Mouse (Mus musculus) liver, adult 2 months (tissue): ENCODE measurements around the gene Mrps18c. TPM values are rescaled to one million over a fixed set of nuclear protein-coding genes. Genes with fewer than 3 reads are reported as not detected.
A peak's percentile ranks its signal among the peaks of the same experiment; 100 is the strongest.

Source experiments
- DNase-seq: peaks from one replicate; pipeline ENCODE4 v3.0.0-alpha.2; 2011; ENCODE audit warnings: low read depth, low spot score; ENCODE audit errors: extremely low read depth
- H3K27ac ChIP-seq: fragments of 200-500 bp; replicated peaks from 2 replicates; pipeline ENCODE4 v1.5.1; 2012; ENCODE audit warnings: low read depth, mild to moderate bottlenecking, control low read depth, inconsistent platforms, low read length; ENCODE audit not compliant: insufficient read depth
- H3K27me3 ChIP-seq: fragments of 200-500 bp; 2 replicates; pipeline ENCODE4 v1.6.1; 2012; ENCODE audit warnings: mild to moderate bottlenecking, moderate library complexity, low read length, inconsistent platforms; ENCODE audit not compliant: control insufficient read depth, insufficient read depth
- H3K36me3 ChIP-seq: fragments of 200-500 bp; 2 replicates; pipeline ENCODE4 v1.6.1; 2012; ENCODE audit warnings: low read length, inconsistent platforms; ENCODE audit not compliant: control insufficient read depth, insufficient read depth
- H3K4me1 ChIP-seq: fragments of 200-500 bp; 2 replicates; pipeline ENCODE4 v1.6.1; 2011; ENCODE audit warnings: low read length; ENCODE audit not compliant: control insufficient read depth, insufficient read depth
- H3K4me3 ChIP-seq: fragments of 200-500 bp; 2 replicates; pipeline ENCODE4 v1.5.1; 2011; ENCODE audit warnings: low read depth, mild to moderate bottlenecking, control low read depth, low read length, moderate library complexity; ENCODE audit not compliant: insufficient read depth
- H3K79me2 ChIP-seq: fragments of 200-500 bp; 2 replicates; pipeline ENCODE4 v1.6.1; 2012; ENCODE audit warnings: inconsistent platforms, mild to moderate bottlenecking, low read length, moderate library complexity; ENCODE audit not compliant: control insufficient read depth, insufficient read depth
- H3K9ac ChIP-seq: fragments of 200-500 bp; 2 replicates; pipeline ENCODE4 v1.6.1; 2012; ENCODE audit warnings: low read depth, mild to moderate bottlenecking, control low read depth, inconsistent platforms, low read length
- CTCF ChIP-seq: fragments of 200-500 bp; IDR thresholded peaks from 2 replicates; pipeline ENCODE4 v1.5.1; 2011; ENCODE audit warnings: low read depth, low read length, control low read depth
- POLR2A ChIP-seq: fragments of 200-500 bp; IDR thresholded peaks from 2 replicates; pipeline ENCODE4 v1.6.1; 2011; ENCODE audit warnings: low read length, control low read depth; ENCODE audit not compliant: insufficient read depth; ENCODE audit errors: extremely low read depth
- WGBS: fragments of 180-500 bp; shearing (Covaris S2); methylation state at CpG from one replicate; pipeline ENCODE4 v1.1.7; 2018; 5-methylcytosine and 5-hydroxymethylcytosine counted together
- polyA plus RNA-seq: library from polyadenylated mRNA; depleted of rRNA; stranded (reverse); fragments of >200 nt; gene quantifications from 2 replicates; pipeline ENCODE4 v1.2.3, GENCODE M21; 2012
- total RNA-seq: library from RNA; depleted of rRNA; stranded (reverse); fragments of >200 nt; gene quantifications from 2 replicates; pipeline ENCODE4 v1.2.3, GENCODE M21; 2014

Gene Mrps18c
- total and polyA plus RNA-seq, 2 experiments: 22.7 to 48.5 TPM

GRCm38 (mm10) chr5:100779002-100779401 lies 19.4 kb upstream of the Mrps18c start:
- DNase-seq: no peak
- H3K4me3 ChIP-seq: no peak overlapping the region
- H3K27me3 ChIP-seq: no peaks in the 10 kb centered on the region
- no peak overlapping the region for H3K9ac ChIP-seq
- H3K4me1 ChIP-seq: no peaks in the 10 kb centered on the region
- TF ChIP-seq CTCF: no peak
- no peak for TF ChIP-seq POLR2A
- H3K36me3 ChIP-seq: peaks cover 18% of the 10 kb centered on the region
- no peak overlapping the region for H3K27ac ChIP-seq
- no peaks in the 10 kb centered on the region for H3K79me2 ChIP-seq
- WGBS: 95% methylated on average over 13 of the region's 13 CpGs

DNA sequence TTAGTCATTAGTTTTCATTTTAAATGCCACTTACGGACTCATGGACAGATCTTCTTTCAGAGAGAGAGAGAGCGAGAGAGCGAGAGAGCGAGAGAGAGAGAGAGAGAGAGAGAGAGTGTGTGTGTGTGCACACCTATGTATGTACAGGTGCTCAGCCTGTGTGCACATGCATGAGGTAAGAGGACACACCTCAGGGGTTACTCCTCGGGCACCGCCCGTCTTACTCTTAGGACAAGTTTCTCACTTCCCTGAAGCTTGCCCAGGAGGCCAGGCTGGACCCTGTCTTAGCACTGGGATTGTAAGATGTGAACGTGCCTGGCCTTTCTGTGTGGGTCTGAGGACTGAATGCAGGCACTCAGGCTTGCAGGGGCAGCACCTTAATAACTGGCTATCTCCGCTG lies 10.9 kb upstream of the Mrps18c start:
- Histone ChIP-seq H3K36me3 (peaks cover 33% of the 10 kb centered on the region), H3K9ac (no peak overlapping the region), H3K27me3 (no peaks in the 10 kb centered on the region), H3K4me1 (no peaks in the 10 kb centered on the region), H3K27ac (no peak overlapping the region), H3K4me3 (no peak overlapping the region), H3K79me2 (no peaks in the 10 kb centered on the region)
- DNase-seq: no peak
- 91% methylated on average over 9 of the region's 9 CpGs for WGBS
- TF ChIP-seq POLR2A (no peak), CTCF (no peak)

- WGBS: 92% methylated on average over 7 of the region's 7 CpGs
- H3K4me1 ChIP-seq: no peaks in the 10 kb centered on the region
- no peaks in the 10 kb centered on the region for H3K27me3 ChIP-seq
- H3K36me3 ChIP-seq: peaks cover 26% of the 10 kb centered on the region
- DNase-seq: no peak
- H3K27ac ChIP-seq: no peak overlapping the region
- no peak overlapping the region for H3K4me3 ChIP-seq
- H3K9ac ChIP-seq: no peak overlapping the region
- no peaks in the 10 kb centered on the region for H3K79me2 ChIP-seq
- TF ChIP-seq POLR2A: no peak
Observed at GRCm38 (mm10) chr5:100792261-100792660, 6.2 kb upstream of the Mrps18c start.

- H3K27ac ChIP-seq: no peak overlapping the region
- H3K9ac ChIP-seq: no peak overlapping the region
- no peaks in the 10 kb centered on the region for H3K4me1 ChIP-seq
- H3K36me3 ChIP-seq: peaks cover 15% of the 10 kb centered on the region
- DNase-seq: no peak
- H3K27me3 ChIP-seq: no peaks in the 10 kb centered on the region
- H3K4me3 ChIP-seq: no peak overlapping the region
- WGBS: 89% methylated on average over 5 of the region's 5 CpGs
- no peaks in the 10 kb centered on the region for H3K79me2 ChIP-seq
- TF ChIP-seq CTCF (no peak), POLR2A (no peak)
Observed at GRCm38 (mm10) chr5:100794084-100794483, 4.3 kb upstream of the Mrps18c start.

- no peak for DNase-seq
- no peak overlapping the region for H3K4me3 ChIP-seq
Observed at GRCm38 (mm10) chr5:100818341-100818740, 19.9 kb downstream of the Mrps18c start.

DNA sequence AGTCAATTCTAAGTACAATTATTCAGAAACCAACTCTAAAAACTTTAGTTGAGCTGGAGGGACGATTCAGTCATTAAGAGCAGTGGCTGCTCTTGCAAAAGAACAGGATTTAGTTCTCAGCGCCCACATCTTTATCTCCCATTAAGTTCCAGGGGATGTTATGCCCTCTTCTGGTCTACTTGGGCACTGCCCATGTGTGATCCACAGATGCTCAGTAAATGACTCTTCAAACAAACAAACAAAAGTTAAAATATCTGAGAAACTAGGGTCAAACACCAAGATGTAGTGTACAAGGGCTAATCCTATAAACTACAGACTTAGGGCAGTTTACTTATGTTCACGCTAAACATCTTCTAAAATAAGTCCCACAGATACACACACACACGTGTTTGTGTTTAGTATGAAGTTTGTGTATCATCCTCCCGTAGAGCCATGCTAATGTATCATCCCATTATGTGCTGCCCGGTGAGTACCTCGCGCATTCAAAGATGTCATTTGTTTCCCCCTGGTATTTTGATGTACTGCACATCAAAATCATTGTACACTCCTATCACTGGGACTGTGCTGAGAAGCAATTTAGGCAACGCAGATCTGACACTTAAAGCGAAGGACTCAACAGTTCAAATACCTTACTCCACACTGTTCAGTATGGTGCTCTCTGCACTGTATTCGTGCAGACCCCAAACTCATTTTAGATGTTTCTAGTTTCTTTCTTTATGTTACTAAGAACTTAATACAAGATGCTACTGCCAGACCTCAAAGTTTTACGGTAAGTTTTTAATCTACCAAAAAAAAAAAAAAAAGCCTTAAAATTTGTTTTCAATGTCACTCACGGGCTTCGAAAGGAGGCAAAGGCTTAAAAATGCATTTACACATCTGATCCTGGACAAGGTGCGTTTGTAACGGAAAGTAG lies 21.4 kb downstream of the Mrps18c start:
- DNase-seq: peak; percentile 43
- 29% methylated on average over 16 of the region's 16 CpGs for WGBS
- Histone ChIP-seq H3K4me1 (peaks cover 2% of the 10 kb centered on the region; the same call in 1 of the 2 replicates), H3K79me2 (no peaks in the 10 kb centered on the region; the same call in 1 of the 2 replicates), H3K9ac (peak overlapping the region; percentile 91), H3K36me3 (peaks cover 5% of the 10 kb centered on the region), H3K27me3 (no peaks in the 10 kb centered on the region), H3K27ac (peak overlapping the region; percentile 46), H3K4me3 (peak overlapping the region; percentile 78)
- TF ChIP-seq POLR2A: no peak
- TF ChIP-seq CTCF: no peak

More at GRCm38 (mm10) chr5:100818341-100818740, 19.9 kb downstream of the Mrps18c start:
- Histone ChIP-seq H3K4me1 (peaks cover 2% of the 10 kb centered on the region; the same call in 1 of the 2 replicates), H3K27ac (no peak overlapping the region), H3K36me3 (peaks cover 9% of the 10 kb centered on the region), H3K79me2 (no peaks in the 10 kb centered on the region; the same call in 1 of the 2 replicates), H3K27me3 (no peaks in the 10 kb centered on the region), H3K9ac (no peak overlapping the region)
- TF ChIP-seq POLR2A (no peak), CTCF (no peak)
- WGBS: 58% methylated on average over 4 of the region's 4 CpGs
